Mouse (Mus musculus): ENCODE measurements around the gene Srek1ip1. TPM values are rescaled to one million over a fixed set of nuclear protein-coding genes. Genes with fewer than 3 reads are reported as not detected.

Srek1ip1 gene
- total RNA-seq (2021) = 10 to 100 TPM; 17.6 to 19.6 TPM

GRCm38 (mm10) chr13:104792184-104792583, at the start of gene Srek1ip1:
Gene Srek1ip1, plus strand, starts transcription at chr13:104792484.
- DNase-seq = no peak

GRCm38 (mm10) chr13:104742866-104743265, 49.4 kb upstream of the Srek1ip1 start:
- DNase-seq = no peak

- no peak for DNase-seq
These were observed 45.3 kb upstream of the Srek1ip1 start for GRCm38 (mm10) chr13:104747032-104747431.

GRCm38 (mm10) chr13:104759381-104759780, 32.9 kb upstream of the Srek1ip1 start:
- no peak for DNase-seq

- no peak for DNase-seq
These were observed 29.9 kb upstream of the Srek1ip1 start for GRCm38 (mm10) chr13:104762401-104762800.

GRCm38 (mm10) chr13:104763193-104763592, 29.1 kb upstream of the Srek1ip1 start:
- no peak for DNase-seq

- no peak for DNase-seq
These were observed 13.1 kb upstream of the Srek1ip1 start for GRCm38 (mm10) chr13:104779104-104779670.

GRCm38 (mm10) chr13:104787260-104787659, 5.0 kb upstream of the Srek1ip1 start:
- DNase-seq = no peak

GRCm38 (mm10) chr13:104789663-104790062, 2.6 kb upstream of the Srek1ip1 start:
- peak; percentile 38 for DNase-seq

- DNase-seq = no peak
These were observed 2.1 kb downstream of the Srek1ip1 start for GRCm38 (mm10) chr13:104794421-104794820.

- DNase-seq = no peak
These were observed 6.8 kb downstream of the Srek1ip1 start for GRCm38 (mm10) chr13:104799067-104799466.

GRCm38 (mm10) chr13:104799566-104800182, 7.4 kb downstream of the Srek1ip1 start:
- no peak for DNase-seq

- no peak for DNase-seq
These were observed 13.4 kb downstream of the Srek1ip1 start for GRCm38 (mm10) chr13:104805681-104806080.

GRCm38 (mm10) chr13:104816270-104816634, 24.0 kb downstream of the Srek1ip1 start:
- no peak for DNase-seq

- peak; percentile 84 for DNase-seq
These were observed 24.6 kb downstream of the Srek1ip1 start, which contains the start of gene Cwc27 for GRCm38 (mm10) chr13:104816635-104817571. Gene Cwc27, minus strand, starts transcription at chr13:104817142.

- DNase-seq = no peak
These were observed 25.4 kb downstream of the Srek1ip1 start for GRCm38 (mm10) chr13:104817696-104818095.

GRCm38 (mm10) chr13:104821192-104821591, 28.9 kb downstream of the Srek1ip1 start:
- no peak for DNase-seq

- DNase-seq = no peak
These were observed 29.6 kb downstream of the Srek1ip1 start for GRCm38 (mm10) chr13:104821908-104822307.

GRCm38 (mm10) chr13:104822411-104822838, 30.1 kb downstream of the Srek1ip1 start:
- peak; percentile 11 for DNase-seq

GRCm38 (mm10) chr13:104825470-104825869, 33.2 kb downstream of the Srek1ip1 start:
- DNase-seq = no peak

GRCm38 (mm10) chr13:104832811-104833210, 40.5 kb downstream of the Srek1ip1 start:
- no peak for DNase-seq

- DNase-seq = no peak
These were observed 45.3 kb downstream of the Srek1ip1 start for GRCm38 (mm10) chr13:104837628-104838027.

GRCm38 (mm10) chr13:104841937-104842336, 49.7 kb downstream of the Srek1ip1 start:
- no peak for DNase-seq
